Mouse (Mus musculus): ENCODE measurements around the gene Fam192a.

Fam192a gene

GRCm38 (mm10) chr8:94601607-94602385, at the start of gene Fam192a, which contains the start of gene Rspry1:
Gene Fam192a, minus strand, starts transcription at chr8:94601997.
Gene Rspry1, plus strand, starts transcription at chr8:94601937.
- peak; percentile 100 for DNase-seq

- no peak for DNase-seq
Measured at GRCm38 (mm10) chr8:94649496-94649895, 47.7 kb upstream of the Fam192a start.

GRCm38 (mm10) chr8:94646165-94646564, 44.4 kb upstream of the Fam192a start:
- DNase-seq, result no peak

GRCm38 (mm10) chr8:94645202-94645601, 43.4 kb upstream of the Fam192a start:
- DNase-seq, result no peak

GRCm38 (mm10) chr8:94641938-94642337, 40.1 kb upstream of the Fam192a start:
- DNase-seq, result no peak

- no peak for DNase-seq
Measured at GRCm38 (mm10) chr8:94641183-94641582, 39.4 kb upstream of the Fam192a start.

- no peak for DNase-seq
Measured at GRCm38 (mm10) chr8:94634211-94634610, 32.4 kb upstream of the Fam192a start.

- DNase-seq, result no peak
Measured at GRCm38 (mm10) chr8:94633564-94634194, 31.9 kb upstream of the Fam192a start.

GRCm38 (mm10) chr8:94624885-94625284, 23.1 kb upstream of the Fam192a start:
- DNase-seq, result no peak

GRCm38 (mm10) chr8:94607064-94607463, 5.3 kb upstream of the Fam192a start:
- DNase-seq, result no peak

GRCm38 (mm10) chr8:94604030-94604429, 2.2 kb upstream of the Fam192a start:
- DNase-seq, result no peak

GRCm38 (mm10) chr8:94602471-94603131, 804 bp upstream of the Fam192a start:
- DNase-seq, result peak; percentile 58 to 61

- DNase-seq, result peak; percentile 8 to 12
Measured at GRCm38 (mm10) chr8:94601034-94601606, 677 bp downstream of the Fam192a start.

- DNase-seq, result no peak
Measured at GRCm38 (mm10) chr8:94600478-94600877, 1.3 kb downstream of the Fam192a start.

GRCm38 (mm10) chr8:94594211-94594610, 7.6 kb downstream of the Fam192a start:
- no peak for DNase-seq

GRCm38 (mm10) chr8:94591691-94592090, 10.1 kb downstream of the Fam192a start:
- DNase-seq, result no peak

- DNase-seq, result peak; percentile 19 to 51
Measured at GRCm38 (mm10) chr8:94584238-94584817, 17.5 kb downstream of the Fam192a start.

GRCm38 (mm10) chr8:94582569-94582968, 19.2 kb downstream of the Fam192a start:
- no peak for DNase-seq

- DNase-seq, result no peak
Measured at GRCm38 (mm10) chr8:94581820-94582483, 19.8 kb downstream of the Fam192a start.

GRCm38 (mm10) chr8:94575148-94575547, 26.6 kb downstream of the Fam192a start:
- DNase-seq, result no peak

- no peak for DNase-seq
Measured at GRCm38 (mm10) chr8:94574159-94574907, 27.5 kb downstream of the Fam192a start.

- DNase-seq, result no peak
Measured at GRCm38 (mm10) chr8:94571896-94572295, 29.9 kb downstream of the Fam192a start.
